In genomic region chr7:45524841-45525621, GRCm38 (mm10) we compare ENCODE assay signal across 8 mouse cellular contexts. TPM values are rescaled to one million over a fixed set of nuclear protein-coding genes. Genes with fewer than 3 reads are reported as not detected.
DNase-seq lines count a peak whose midpoint lies in the region; ATAC-seq and TF ChIP-seq lines count a peak whose summit lies in the region.

No protein-coding gene starts in this region.

- intact Hi-C loops in gastrocnemius, adult 2 months (cut with DNase I) = no loop called here

- H3K27me3 ChIP-seq in stomach, embryonic 15.5 days (replicated peaks) = no peaks in the 10 kb centered on the region

- DNase-seq in gastrocnemius, adult 2 months = peak; percentile 54
- no peak for DNase-seq in gastrocnemius, postnatal 25 days
- DNase-seq in heart, adult 18-20 months = peak; percentile 77 to 82
- peak; percentile 52 for DNase-seq in kidney, adult 18-20 months
- DNase-seq in lung, postnatal 14 days = peak; percentile 35
- no peak for DNase-seq in frontal cortex, postnatal 10 days (ENCODE audit: low spot score in 2 of 2)

- H3K4me1 ChIP-seq in bone marrow macrophage, adult 2 months (ENCODE audit: control insufficient read depth, insufficient read depth, low read length) = peaks cover 31% of the 10 kb centered on the region
- H3K4me1 ChIP-seq in stomach, embryonic 15.5 days = peaks cover 25% of the 10 kb centered on the region

- H3K9ac ChIP-seq in stomach, embryonic 15.5 days = peak overlapping the region; percentile 78

- no peak for TF ChIP-seq CTCF in gastrocnemius, adult 2 months (IDR thresholded peaks at IDR 0.05)
- TF ChIP-seq CTCF in bone marrow macrophage, adult 2 months (IDR thresholded peaks at IDR 0.05; ENCODE audit: low read depth, low read length) = no peak

- TF ChIP-seq POLR2A in bone marrow macrophage, adult 2 months (IDR thresholded peaks at IDR 0.05; ENCODE audit: borderline replicate concordance, low read depth, low read length) = no peak

- H3K9me3 ChIP-seq in stomach, embryonic 15.5 days = no peaks in the 10 kb centered on the region

- H3K27ac ChIP-seq in gastrocnemius, adult 2 months = peak overlapping the region; percentile 100
- H3K27ac ChIP-seq in bone marrow macrophage, adult 2 months (ENCODE audit: insufficient read depth, low read depth, low read length) = peak overlapping the region; percentile 55
- H3K27ac ChIP-seq in stomach, embryonic 15.5 days = peak overlapping the region; percentile 95

- peak overlapping the region; percentile 78 for H3K4me2 ChIP-seq in stomach, embryonic 15.5 days

- H3K36me3 ChIP-seq in stomach, embryonic 15.5 days = no peaks in the 10 kb centered on the region

- ATAC-seq in stomach, embryonic 15.5 days (ENCODE audit: insufficient read depth, low FRiP score, low read depth) = peak; percentile 67

- peak overlapping the region; percentile 92 for H3K4me3 ChIP-seq in gastrocnemius, adult 2 months
- peak overlapping the region; percentile 77 for H3K4me3 ChIP-seq in bone marrow macrophage, adult 2 months (ENCODE audit: insufficient read depth, low read length)
- peak overlapping the region; percentile 78 for H3K4me3 ChIP-seq in stomach, embryonic 15.5 days (replicated peaks)

- 20% methylated on average over 12 of the region's 12 CpGs for WGBS in stomach, embryonic 15.5 days

RNA-seq across cellular contexts. Expression of gene Ppp1r15a, which starts 1.0 kb away (rescaled TPM):
- total RNA-seq in gastrocnemius, adult 2 months (2021) = 10 to 100 TPM; 28.3 to 28.5 TPM
- 10 to 100 TPM; 13.8 to 19.2 TPM for total RNA-seq in gastrocnemius, postnatal 25 days (2021)
- 21.3 and 26.7 TPM in 2 replicates for polyA plus RNA-seq in bone marrow macrophage, adult 2 months (2012; ENCODE audit: insufficient read depth, insufficient read length, missing spikeins)
- 10 to 100 TPM; 31.6 to 33.7 TPM for total RNA-seq in heart, adult 18-20 months (2021)
- polyA plus RNA-seq in stomach, embryonic 15.5 days (2015; fragmentation: Nextera tagmentation; extraction: Ambion mirVana) = 21.1 and 36.1 TPM in 2 replicates

RNA-seq across cellular contexts. Expression of gene Plekha4, which starts 1.1 kb away (rescaled TPM):
- total RNA-seq in gastrocnemius, adult 2 months (2021) = 1 to 10 TPM; 3.4 to 3.5 TPM
- 1 to 10 TPM; 7.5 to 8.5 TPM for total RNA-seq in gastrocnemius, postnatal 25 days (2021)
- 1.0 and 1.6 TPM in 2 replicates for polyA plus RNA-seq in bone marrow macrophage, adult 2 months (2012; ENCODE audit: insufficient read depth, insufficient read length, missing spikeins)
- 1 to 10 TPM; 2.0 to 2.5 TPM for total RNA-seq in heart, adult 18-20 months (2021)
- 2.9 TPM in 2 replicates for polyA plus RNA-seq in stomach, embryonic 15.5 days (2015; fragmentation: Nextera tagmentation; extraction: Ambion mirVana)

RNA-seq across cellular contexts. Expression of gene Nucb1, which starts 14.8 kb away (rescaled TPM):
- total RNA-seq in gastrocnemius, adult 2 months (2021) = 10 to 100 TPM; 55.1 to 61.8 TPM
- 10 to 100 TPM; 60.8 to 73.2 TPM for total RNA-seq in gastrocnemius, postnatal 25 days (2021)
- polyA plus RNA-seq in bone marrow macrophage, adult 2 months (2012; ENCODE audit: insufficient read depth, insufficient read length, missing spikeins) = 278 and 296 TPM in 2 replicates
- total RNA-seq in heart, adult 18-20 months (2021) = 100 to 1,000 TPM; 129 to 143 TPM
- 214 and 230 TPM in 2 replicates for polyA plus RNA-seq in stomach, embryonic 15.5 days (2015; fragmentation: Nextera tagmentation; extraction: Ambion mirVana)

RNA-seq across cellular contexts. Expression of gene Hsd17b14, which starts 29.7 kb away (rescaled TPM):
- 1 to 10 TPM; 1.0 to 1.3 TPM for total RNA-seq in gastrocnemius, adult 2 months (2021)
- total RNA-seq in gastrocnemius, postnatal 25 days (2021) = 1 to 10 TPM in 1 of 2 experiments, under 1 TPM in 1; 0.99 to 1.2 TPM
- 2.0 and 2.5 TPM in 2 replicates for polyA plus RNA-seq in bone marrow macrophage, adult 2 months (2012; ENCODE audit: insufficient read depth, insufficient read length, missing spikeins)
- under 1 TPM in 1 of 2 experiments, not detected in 1; 0.41 TPM for total RNA-seq in heart, adult 18-20 months (2021)
- 2.2 and 3.9 TPM in 2 replicates for polyA plus RNA-seq in stomach, embryonic 15.5 days (2015; fragmentation: Nextera tagmentation; extraction: Ambion mirVana)

RNA-seq across cellular contexts. Expression of gene Dhdh, which starts 36.4 kb away (rescaled TPM):
- 10 to 100 TPM; 13.1 to 22.9 TPM for total RNA-seq in gastrocnemius, adult 2 months (2021)
- total RNA-seq in gastrocnemius, postnatal 25 days (2021) = 10 to 100 TPM; 12.3 to 12.6 TPM
- 22.0 and 25.4 TPM in 2 replicates for polyA plus RNA-seq in bone marrow macrophage, adult 2 months (2012; ENCODE audit: insufficient read depth, insufficient read length, missing spikeins)
- total RNA-seq in heart, adult 18-20 months (2021) = 10 to 100 TPM in 1 of 2 experiments, 1 to 10 TPM in 1; 7.9 to 13.1 TPM
- polyA plus RNA-seq in stomach, embryonic 15.5 days (2015; fragmentation: Nextera tagmentation; extraction: Ambion mirVana) = 3.5 and 3.7 TPM in 2 replicates

Comparison
In these comparisons a context has a peak if more than half of its experiments do, and no peak if none do; other contexts are left out.
1. DNase-seq: peak in gastrocnemius, adult 2 months (single experiment), heart, adult 18-20 months (2 of 2), kidney, adult 18-20 months (single experiment) and lung, postnatal 14 days (single experiment); none in gastrocnemius, postnatal 25 days (single experiment) and frontal cortex, postnatal 10 days (0 of 2).
2. Peak in every context shown above with its lines, with median percentiles within 50 percentile points of each other: H3K27ac ChIP-seq and H3K4me3 ChIP-seq.